Mouse (Mus musculus) testis, postnatal 10 days (tissue): Measurements from ENCODE around the gene Olfr366.
"Not testable (repeated sequence)": the region's sequence is repeated elsewhere in the genome, so short reads cannot be mapped to it uniquely, and the experiment has no call there.

Experiments
- DNase-seq: peaks from one replicate; pipeline ENCODE4 v3.0.0; 2021; ENCODE audit warnings: low spot score

Olfr366 gene

DNA sequence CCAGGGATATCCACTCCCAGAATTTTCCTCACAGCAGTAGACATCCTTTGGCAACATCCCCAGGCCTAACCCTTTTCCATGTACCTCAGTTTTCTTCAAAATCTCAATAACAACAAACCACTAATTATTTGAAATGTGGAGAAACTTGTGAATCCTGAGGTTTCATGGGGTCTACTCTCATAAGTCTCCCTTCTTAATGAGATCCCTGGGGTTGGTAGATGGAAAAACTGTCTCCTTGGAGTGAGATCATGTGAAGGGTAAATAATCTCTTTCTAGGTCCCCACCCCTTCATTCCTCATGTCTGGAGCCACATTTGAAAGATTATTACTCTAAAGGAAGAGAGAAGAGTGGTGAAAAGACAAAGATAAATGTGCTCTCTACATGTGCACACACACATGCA, at the start of gene Olfr366:
TSS of gene Olfr366 (plus strand) at position 301 of the 400 bp plus-strand sequence.
- DNase-seq, result no peak

GRCm38 (mm10) chr2:37187898-37188297, 23.5 kb upstream of the Olfr366 start, which contains the start of gene Olfr365:
Gene Olfr365 (plus strand): TSS chr2:37188198.
- no peak for DNase-seq

DNA sequence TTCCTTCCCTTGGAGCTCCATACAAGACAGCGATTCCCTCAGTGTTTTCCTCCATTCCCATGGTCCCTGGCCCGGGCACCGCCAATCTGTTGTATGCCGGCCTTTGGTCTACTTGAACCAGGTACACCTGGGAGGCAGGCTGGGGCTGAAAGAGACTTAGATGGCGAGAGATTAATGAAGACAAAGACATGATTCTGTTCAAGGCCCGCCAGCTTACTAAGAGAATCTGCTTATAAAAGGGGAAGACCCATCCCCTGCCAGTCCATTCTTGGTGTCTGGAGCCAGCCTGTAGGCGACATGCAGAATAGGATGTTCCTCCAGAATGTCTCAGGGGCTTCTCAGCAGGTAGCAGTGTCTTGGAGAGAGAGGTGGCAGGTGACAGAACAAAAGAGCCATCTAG, 50.4 kb downstream of the Olfr366 start:
- not testable (repeated sequence) for DNase-seq
